Mouse (Mus musculus) MEL (cell line): ENCODE results near the gene Nrip3. TPM values are rescaled to one million over a fixed set of nuclear protein-coding genes. Genes with fewer than 3 reads are reported as not detected.

Experiments used
- DNase-seq: peaks from one replicate; pipeline ENCODE4 v3.0.0; 2011; ENCODE audit warnings: low read depth, low spot score
- H3K27ac ChIP-seq: 2 replicates; pipeline ENCODE4 v1.5.1; 2012; ENCODE audit warnings: low read depth, mild to moderate bottlenecking, control low read depth, low read length, moderate library complexity; ENCODE audit not compliant: control insufficient read depth
- H3K27me3 ChIP-seq, 2 experiments: fragments of 150-350 bp in 1 of 2; sonication (generic) in 1 of 2; 2 replicates each; pipeline ENCODE4 v1.6.1; 2012; ENCODE audit warnings: low read length in 2 of 2, mild to moderate bottlenecking in 2 of 2, improper control_type of control experiment in 1 of 2, moderate library complexity in 1 of 2; ENCODE audit not compliant: insufficient read depth in 2 of 2, control insufficient read depth in 1 of 2
- H3K36me3 ChIP-seq, 2 experiments: 2 replicates each; pipeline ENCODE4 v1.6.1; 2012 to 2014; ENCODE audit warnings: low read length in 2 of 2, improper control_type of control experiment in 1 of 2, inconsistent platforms in 1 of 2, mild to moderate bottlenecking in 1 of 2; ENCODE audit not compliant: insufficient read depth in 2 of 2, control insufficient read depth in 1 of 2
- H3K4me1 ChIP-seq, 2 experiments: fragments of 150-350 bp in 1 of 2; sonication (generic) in 1 of 2; 2 replicates each; pipeline ENCODE4 v1.6.1; 2012; ENCODE audit warnings: low read length in 2 of 2, improper control_type of control experiment in 1 of 2, mild to moderate bottlenecking in 1 of 2; ENCODE audit not compliant: insufficient read depth in 2 of 2, control insufficient read depth in 1 of 2
- H3K4me3 ChIP-seq, 2 experiments: fragments of 150-350 bp in 1 of 2; sonication (generic) in 1 of 2; 2 replicates each; pipeline ENCODE4 v1.5.1; 2012; ENCODE audit warnings: low read depth in 2 of 2, low read length in 2 of 2, mild to moderate bottlenecking in 2 of 2, moderate library complexity in 2 of 2, control low read depth in 1 of 2, improper control_type of control experiment in 1 of 2; ENCODE audit not compliant: control insufficient read depth in 1 of 2, insufficient read depth in 1 of 2
- H3K79me2 ChIP-seq: 2 replicates; pipeline ENCODE4 v1.6.1; 2012; ENCODE audit warnings: mild to moderate bottlenecking, low read length, moderate library complexity; ENCODE audit not compliant: control insufficient read depth, poor library complexity, insufficient read depth
- H3K9ac ChIP-seq: 2 replicates; pipeline ENCODE4 v1.6.1; 2012; ENCODE audit warnings: low read depth, mild to moderate bottlenecking, control low read depth, low read length, moderate library complexity; ENCODE audit not compliant: control insufficient read depth, poor library complexity, severe bottlenecking
- H3K9me3 ChIP-seq: fragments of 150-350 bp; sonication (generic); replicated peaks from 2 replicates; pipeline ENCODE4 v1.6.1; 2012; ENCODE audit warnings: mild to moderate bottlenecking, low read length, improper control_type of control experiment, moderate library complexity; ENCODE audit not compliant: insufficient read depth
- BHLHE40 ChIP-seq: IDR thresholded peaks from 2 replicates; pipeline ENCODE4 v1.6.1; 2012; ENCODE audit warnings: low read depth, mild to moderate bottlenecking, inconsistent platforms, low read length, improper control_type of control experiment, borderline replicate concordance
- CHD2 ChIP-seq: IDR thresholded peaks from 2 replicates; pipeline ENCODE4 v1.6.1; 2011; ENCODE audit warnings: low read length, improper control_type of control experiment
- CTCF ChIP-seq, 3 experiments: IDR thresholded peaks in 2 of 3; conservative IDR thresholded peaks in 1 of 3; 2 replicates each; pipeline ENCODE4 v1.5.1; 2011 to 2012; ENCODE audit warnings: low read length in 3 of 3, low read depth in 2 of 3, mild to moderate bottlenecking in 2 of 3, improper control_type of control experiment in 1 of 3, inconsistent platforms in 1 of 3, mixed read lengths in 1 of 3, moderate library complexity in 1 of 3; ENCODE audit not compliant: control insufficient read depth in 1 of 3, insufficient read depth in 1 of 3, poor library complexity in 1 of 3, severe bottlenecking in 1 of 3
- E2F4 ChIP-seq: IDR thresholded peaks from 2 replicates; pipeline ENCODE4 v1.6.1; 2011; ENCODE audit warnings: low read depth, low read length, improper control_type of control experiment, borderline replicate concordance
- EP300 ChIP-seq, 2 experiments: IDR thresholded peaks; 2 replicates each; pipeline ENCODE4 v1.6.1; 2011; ENCODE audit warnings: improper control_type of control experiment in 2 of 2, low read length in 2 of 2, low read depth in 1 of 2, mild to moderate bottlenecking in 1 of 2
- ETS1 ChIP-seq: IDR thresholded peaks from 2 replicates; pipeline ENCODE4 v1.6.1; 2012; ENCODE audit warnings: low read depth, mild to moderate bottlenecking, inconsistent platforms, low read length, improper control_type of control experiment, moderate library complexity
- GABPA ChIP-seq: IDR thresholded peaks from 2 replicates; pipeline ENCODE4 v1.6.1; 2012; ENCODE audit warnings: low read depth, mild to moderate bottlenecking, inconsistent platforms, low read length, improper control_type of control experiment, moderate library complexity
- GATA1 ChIP-seq: IDR thresholded peaks from 2 replicates; pipeline ENCODE4 v1.6.1; 2011; ENCODE audit warnings: low read depth, low read length, improper control_type of control experiment
- HCFC1 ChIP-seq: IDR thresholded peaks from 2 replicates; pipeline ENCODE4 v1.6.1; 2012; ENCODE audit warnings: low read depth, mild to moderate bottlenecking, inconsistent platforms, low read length, improper control_type of control experiment, moderate library complexity
- JUND ChIP-seq: IDR thresholded peaks from 2 replicates; pipeline ENCODE4 v1.6.1; 2011; ENCODE audit warnings: low read depth, mild to moderate bottlenecking, improper control_type of control experiment, low read length
- KAT2A ChIP-seq: conservative IDR thresholded peaks from 2 replicates; pipeline ENCODE4 v1.6.1; 2012; ENCODE audit warnings: low read depth, low read length, improper control_type of control experiment, inconsistent platforms
- MAFK ChIP-seq: IDR thresholded peaks from 2 replicates; pipeline ENCODE4 v1.6.1; 2011; ENCODE audit warnings: low read depth, mild to moderate bottlenecking, low read length, improper control_type of control experiment, borderline replicate concordance
- MAX ChIP-seq: IDR thresholded peaks from 2 replicates; pipeline ENCODE4 v1.6.1; 2011; ENCODE audit warnings: low read length, improper control_type of control experiment
- MAZ ChIP-seq: IDR thresholded peaks from 2 replicates; pipeline ENCODE4 v1.6.1; 2012; ENCODE audit warnings: low read depth, mild to moderate bottlenecking, inconsistent platforms, low read length, improper control_type of control experiment
- MEF2A ChIP-seq: IDR thresholded peaks from 2 replicates; pipeline ENCODE4 v1.6.1; 2014; ENCODE audit warnings: low read depth, mild to moderate bottlenecking, inconsistent platforms, low read length, improper control_type of control experiment; ENCODE audit not compliant: poor library complexity, insufficient replicate concordance, severe bottlenecking; ENCODE audit errors: extremely low read depth
- MXI1 ChIP-seq: IDR thresholded peaks from 2 replicates; pipeline ENCODE4 v1.6.1; 2011; ENCODE audit warnings: mild to moderate bottlenecking, low read depth, low read length, improper control_type of control experiment
- MYB ChIP-seq: IDR thresholded peaks from 2 replicates; pipeline ENCODE4 v1.6.1; 2011; ENCODE audit warnings: mild to moderate bottlenecking, low read depth, low read length, improper control_type of control experiment
- MYC ChIP-seq: IDR thresholded peaks from 2 replicates; pipeline ENCODE4 v1.6.1; 2011; ENCODE audit warnings: low read depth, mild to moderate bottlenecking, low read length, improper control_type of control experiment, moderate library complexity
- POLR2A ChIP-seq, 2 experiments: IDR thresholded peaks; 2 replicates each; pipeline ENCODE4 v1.6.1; 2011 to 2012; ENCODE audit warnings: low read length in 2 of 2, mild to moderate bottlenecking in 2 of 2, control low read depth in 1 of 2, improper control_type of control experiment in 1 of 2, low read depth in 1 of 2, moderate library complexity in 1 of 2; ENCODE audit not compliant: control insufficient read depth in 1 of 2, insufficient read depth in 1 of 2, poor library complexity in 1 of 2
- POLR2AphosphoS2 ChIP-seq: IDR thresholded peaks from 2 replicates; pipeline ENCODE4 v1.6.1; 2011; ENCODE audit warnings: low read length, improper control_type of control experiment
- RAD21 ChIP-seq: IDR thresholded peaks from 2 replicates; pipeline ENCODE4 v1.6.1; 2011; ENCODE audit warnings: mild to moderate bottlenecking, low read depth, low read length, improper control_type of control experiment
- RCOR1 ChIP-seq: IDR thresholded peaks from 2 replicates; pipeline ENCODE4 v1.6.1; 2012; ENCODE audit warnings: low read depth, mild to moderate bottlenecking, inconsistent platforms, low read length, improper control_type of control experiment
- SMC3 ChIP-seq: IDR thresholded peaks from 2 replicates; pipeline ENCODE4 v1.6.1; 2011; ENCODE audit warnings: low read depth, low read length, improper control_type of control experiment
- UBTF ChIP-seq: IDR thresholded peaks from 2 replicates; pipeline ENCODE4 v1.6.1; 2012; ENCODE audit warnings: low read depth, mild to moderate bottlenecking, inconsistent platforms, low read length, improper control_type of control experiment, moderate library complexity, borderline replicate concordance; ENCODE audit not compliant: insufficient read depth
- USF1 ChIP-seq: IDR thresholded peaks from 2 replicates; pipeline ENCODE4 v1.6.1; 2014; ENCODE audit warnings: low read depth, mild to moderate bottlenecking, inconsistent platforms, low read length, improper control_type of control experiment, moderate library complexity
- ZC3H11A ChIP-seq: IDR thresholded peaks from 2 replicates; pipeline ENCODE4 v1.6.1; 2012; ENCODE audit warnings: low read depth, mild to moderate bottlenecking, inconsistent platforms, low read length, improper control_type of control experiment
- ZKSCAN1 ChIP-seq: IDR thresholded peaks from 2 replicates; pipeline ENCODE4 v1.6.1; 2012; ENCODE audit warnings: low read depth, mild to moderate bottlenecking, inconsistent platforms, low read length, improper control_type of control experiment, moderate library complexity
- ZNF384 ChIP-seq: IDR thresholded peaks from 2 replicates; pipeline ENCODE4 v1.6.1; 2012; ENCODE audit warnings: low read depth, mild to moderate bottlenecking, inconsistent platforms, low read length, improper control_type of control experiment
- polyA plus RNA-seq, 2 experiments: library from polyadenylated mRNA; stranded (reverse) in 1 of 2; unstranded in 1 of 2; fragments of >175 nt in 1 of 2; fragments of >200 nt in 1 of 2; gene quantifications; 2 replicates each; pipeline versions ENCODE4 v1.2.1 to v1.2.4; 2012; ENCODE audit warnings: low replicate concordance in 2 of 2, low read depth in 1 of 2; ENCODE audit not compliant: insufficient read length in 2 of 2, insufficient read depth in 1 of 2, missing spikeins in 1 of 2
- total RNA-seq: library from RNA; depleted of rRNA; stranded (reverse); fragments of 300-350 nt; gene quantifications from 2 replicates; pipeline ENCODE4 v1.2.3, GENCODE M21; 2012

Gene Nrip3
- total and polyA plus RNA-seq, 3 experiments, result not detected

DNA sequence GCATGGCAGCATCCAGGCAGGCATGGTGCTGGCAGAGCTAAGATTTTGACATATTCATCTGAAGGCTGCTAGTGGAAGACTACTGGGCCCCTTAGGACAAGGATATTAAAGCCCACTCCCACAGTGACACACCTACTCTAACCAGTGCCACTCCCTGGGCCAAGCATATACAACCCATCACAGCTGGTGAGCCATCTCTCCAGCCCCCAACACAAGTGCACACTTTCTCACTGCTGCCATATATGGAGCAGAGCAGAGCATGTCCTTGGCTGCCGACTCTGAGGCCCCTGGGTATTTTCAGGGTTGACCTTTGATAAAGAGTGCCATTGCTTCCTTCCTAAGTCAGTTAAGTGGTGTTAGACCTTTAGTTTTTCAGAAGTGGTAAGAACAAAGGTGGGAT is 71.8 kb downstream of the Nrip3 start:
- no peaks in the 10 kb centered on the region for H3K27me3 ChIP-seq
- H3K9me3 ChIP-seq, result no peaks in the 10 kb centered on the region
- DNase-seq, result no peak
- no peak overlapping the region for H3K4me3 ChIP-seq
- H3K9ac ChIP-seq, result no peak overlapping the region
- H3K79me2 ChIP-seq, result no peaks in the 10 kb centered on the region
- no peak overlapping the region for H3K27ac ChIP-seq
- H3K4me1 ChIP-seq, result peaks cover 3 to 12% of the 10 kb centered on the region in 2 experiments; a peak in 3 of 4 replicates
- H3K36me3 ChIP-seq, result peaks cover 0 to 12% of the 10 kb centered on the region in 2 experiments; a peak in 3 of 4 replicates
- TF ChIP-seq EP300 (IDR thresholded peaks at IDR 0.05; ENCODE audit: low read depth in 1 of 2, low read length in 2 of 2), result no peak
- TF ChIP-seq RAD21, result no peak
- no peak for TF ChIP-seq JUND
- TF ChIP-seq CTCF (IDR thresholded peaks at IDR 0.05 in 2 of 3, conservative IDR thresholded peaks at IDR 0.05 in 1 of 3; ENCODE audit: control insufficient read depth in 1 of 3, insufficient read depth in 1 of 3, low read depth in 2 of 3, low read length in 3 of 3, poor library complexity in 1 of 3, severe bottlenecking in 1 of 3), result no peak
- no peak for TF ChIP-seq SMC3
- no peak for TF ChIP-seq ZNF384
- TF ChIP-seq CHD2, result no peak
- no peak for TF ChIP-seq ETS1
- TF ChIP-seq ZC3H11A, result no peak
- no peak for TF ChIP-seq MYB
- TF ChIP-seq UBTF, result no peak
- no peak for TF ChIP-seq MXI1
- TF ChIP-seq E2F4, result no peak
- TF ChIP-seq POLR2A (IDR thresholded peaks at IDR 0.05; ENCODE audit: control insufficient read depth in 1 of 2, insufficient read depth in 1 of 2, low read depth in 1 of 2, low read length in 2 of 2, poor library complexity in 1 of 2), result no peak
- TF ChIP-seq GABPA, result no peak
- no peak for TF ChIP-seq MYC
- no peak for TF ChIP-seq HCFC1
- TF ChIP-seq POLR2AphosphoS2, result no peak
- TF ChIP-seq, all 39 proteins: peak for 0

DNA sequence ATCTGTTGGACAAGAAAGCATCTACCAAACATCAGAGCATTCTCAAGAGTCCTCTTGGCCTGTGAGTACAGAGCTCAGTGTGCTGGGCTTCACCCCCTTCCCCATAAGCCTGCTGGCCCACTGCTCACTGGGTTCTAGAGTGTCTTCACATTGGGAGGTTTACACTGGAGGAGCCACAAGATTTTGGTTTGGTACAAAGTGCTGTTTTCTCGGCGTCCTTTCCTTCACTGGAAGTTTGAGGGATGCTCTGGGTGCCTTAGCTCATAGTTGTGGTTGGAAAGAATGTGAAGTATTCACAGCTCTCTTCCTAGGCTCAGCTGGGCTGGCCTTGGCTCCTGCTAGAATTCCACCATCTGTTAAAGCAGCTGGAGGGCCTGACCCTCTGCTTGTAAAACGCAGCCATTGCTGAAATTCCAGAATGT is 72.9 kb downstream of the Nrip3 start:
- Histone ChIP-seq H3K36me3 (peaks cover 0 to 20% of the 10 kb centered on the region in 2 experiments; a peak in 3 of 4 replicates), H3K9me3 (no peaks in the 10 kb centered on the region), H3K27ac (no peak overlapping the region), H3K79me2 (peaks cover 2% of the 10 kb centered on the region), H3K9ac (no peak overlapping the region), H3K4me3 (no peak overlapping the region), H3K4me1 (peaks cover 3 to 16% of the 10 kb centered on the region in 2 experiments; a peak in 3 of 4 replicates), H3K27me3 (no peaks in the 10 kb centered on the region)
- no peak for DNase-seq
- no peak for TF ChIP-seq KAT2A
- TF ChIP-seq UBTF, result no peak
- no peak for TF ChIP-seq POLR2A (IDR thresholded peaks at IDR 0.05; ENCODE audit: control insufficient read depth in 1 of 2, insufficient read depth in 1 of 2, low read depth in 1 of 2, low read length in 2 of 2, poor library complexity in 1 of 2)
- no peak for TF ChIP-seq MYB
- TF ChIP-seq GABPA, result no peak
- TF ChIP-seq ZKSCAN1, result no peak
- TF ChIP-seq MAX, result no peak
- no peak for TF ChIP-seq MAFK
- TF ChIP-seq USF1, result no peak
- no peak for TF ChIP-seq RCOR1
- TF ChIP-seq BHLHE40, result no peak
- no peak for TF ChIP-seq SMC3
- TF ChIP-seq POLR2AphosphoS2, result no peak
- TF ChIP-seq MAZ, result no peak
- TF ChIP-seq GATA1, result no peak
- no peak for TF ChIP-seq MEF2A
- TF ChIP-seq ZNF384, result no peak
